Mouse (Mus musculus) neural tube, embryonic 14.5 days (tissue): Measurements from ENCODE around the gene Serpina9. TPM values are rescaled to one million over a fixed set of nuclear protein-coding genes. Genes with fewer than 3 reads are reported as not detected.

Experiments
- ATAC-seq: fragments of 200-750 bp; cut with Nextera tagmentation; 2 replicates; pipeline ENCODE4 v1.8.0; 2017; ENCODE audit warnings: low read depth, mild to moderate bottlenecking, moderate TSS enrichment, moderate library complexity
- H3K27ac ChIP-seq: fragments of 300-500 bp; sonication (generic); 2 replicates; pipeline ENCODE4 v1.5.1; 2014; ENCODE audit warnings: low read depth, mild to moderate bottlenecking, control low read depth, low read length, moderate library complexity, mixed read lengths
- H3K27me3 ChIP-seq: fragments of 300-500 bp; sonication (generic); 2 replicates; pipeline ENCODE4 v1.6.1; 2014; ENCODE audit warnings: low read length; ENCODE audit not compliant: control insufficient read depth, insufficient read depth
- H3K36me3 ChIP-seq: fragments of 300-500 bp; sonication (generic); 2 replicates; pipeline ENCODE4 v1.6.1; 2014; ENCODE audit warnings: low read length, mixed read lengths; ENCODE audit not compliant: control insufficient read depth, insufficient read depth
- H3K4me1 ChIP-seq: fragments of 300-500 bp; sonication (generic); 2 replicates; pipeline ENCODE4 v1.6.1; 2014; ENCODE audit warnings: low read length; ENCODE audit not compliant: control insufficient read depth, insufficient read depth
- H3K4me2 ChIP-seq: fragments of 300-500 bp; sonication (generic); 2 replicates; pipeline ENCODE4 v1.6.1; 2014; ENCODE audit warnings: mild to moderate bottlenecking, low read depth, low read length, control low read depth
- H3K4me3 ChIP-seq: fragments of 300-500 bp; sonication (generic); 2 replicates; pipeline ENCODE4 v1.5.1; 2014; ENCODE audit warnings: low read depth, low read length, control low read depth, mixed read lengths
- H3K9ac ChIP-seq: fragments of 300-500 bp; sonication (generic); replicated peaks from 2 replicates; pipeline ENCODE4 v1.6.1; 2014; ENCODE audit warnings: low read depth, mild to moderate bottlenecking, control low read depth, low read length, mixed read lengths
- H3K9me3 ChIP-seq: fragments of 300-500 bp; sonication (generic); 2 replicates; pipeline ENCODE4 v1.6.1; 2016; ENCODE audit warnings: low read length; ENCODE audit not compliant: control insufficient read depth
- WGBS: fragments of 180-500 bp; shearing (Covaris S2); extraction: QIAGEN DNeasy Blood & Tissue Kit; methylation state at CpG from one replicate; pipeline ENCODE4 v1.1.7; 2014; 5-methylcytosine and 5-hydroxymethylcytosine counted together
- polyA plus RNA-seq: library from polyadenylated mRNA; unstranded; fragments of >200 nt; fragmentation: Nextera tagmentation; extraction: Ambion mirVana; gene quantifications from 2 replicates; pipeline ENCODE4 v1.2.1, GENCODE M21; 2014

Gene Serpina9
- polyA plus RNA-seq, 1 experiment from 2014 or later, result not detected

DNA sequence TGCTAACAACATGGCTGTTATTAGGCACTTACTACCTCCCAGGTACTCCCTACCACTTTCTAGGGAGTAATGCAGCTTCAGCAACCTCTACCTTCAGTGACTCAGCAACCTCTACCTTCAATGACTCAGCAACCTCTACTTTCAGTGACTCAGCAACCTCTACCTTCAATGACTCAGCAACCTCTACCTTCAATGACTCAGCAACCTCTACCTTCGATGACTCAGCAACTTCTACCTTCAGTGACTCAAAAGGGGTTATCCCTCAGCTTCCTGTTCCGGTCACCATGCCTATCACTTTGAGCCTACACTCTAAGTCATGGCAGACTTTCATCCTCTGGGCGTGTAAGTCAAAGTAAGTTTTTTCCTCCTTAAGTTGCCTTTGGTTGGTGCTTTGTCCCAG is 13.0 kb downstream of the Serpina9 start:
- H3K4me3 ChIP-seq, result no peak overlapping the region
- no peak overlapping the region for H3K9ac ChIP-seq
- no peak for ATAC-seq
- H3K9me3 ChIP-seq, result no peaks in the 10 kb centered on the region
- no peaks in the 10 kb centered on the region for H3K27me3 ChIP-seq
- no peaks in the 10 kb centered on the region for H3K36me3 ChIP-seq
- no peaks in the 10 kb centered on the region for H3K4me1 ChIP-seq
- WGBS, result 95% methylated on average over 3 of the region's 3 CpGs
- H3K4me2 ChIP-seq, result no peak overlapping the region
- no peak overlapping the region for H3K27ac ChIP-seq

DNA sequence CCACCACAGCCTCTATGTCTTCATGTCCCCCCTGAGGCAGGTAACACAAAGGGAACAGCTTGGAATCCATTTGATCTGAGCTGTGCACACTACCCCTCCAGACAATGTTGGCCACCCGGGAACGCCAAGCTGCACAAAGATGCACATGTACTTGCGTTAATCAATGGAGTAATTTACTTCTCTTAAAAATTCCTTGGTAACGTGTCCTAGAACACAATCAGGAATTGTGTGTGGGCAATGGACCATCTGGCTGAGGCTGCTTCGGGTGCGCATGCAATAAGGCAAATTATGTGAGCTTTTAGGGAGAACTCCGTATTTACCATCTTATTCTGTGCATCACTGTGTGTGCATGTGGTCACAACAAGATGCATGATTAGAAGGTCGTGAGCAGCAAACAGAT is 13.9 kb downstream of the Serpina9 start:
- H3K27ac ChIP-seq, result no peak overlapping the region
- H3K9ac ChIP-seq, result no peak overlapping the region
- no peaks in the 10 kb centered on the region for H3K4me1 ChIP-seq
- ATAC-seq, result no peak
- no peaks in the 10 kb centered on the region for H3K9me3 ChIP-seq
- no peak overlapping the region for H3K4me2 ChIP-seq
- no peak overlapping the region for H3K4me3 ChIP-seq
- 63% methylated on average over 8 of the region's 8 CpGs for WGBS
- no peaks in the 10 kb centered on the region for H3K27me3 ChIP-seq
- no peaks in the 10 kb centered on the region for H3K36me3 ChIP-seq

DNA sequence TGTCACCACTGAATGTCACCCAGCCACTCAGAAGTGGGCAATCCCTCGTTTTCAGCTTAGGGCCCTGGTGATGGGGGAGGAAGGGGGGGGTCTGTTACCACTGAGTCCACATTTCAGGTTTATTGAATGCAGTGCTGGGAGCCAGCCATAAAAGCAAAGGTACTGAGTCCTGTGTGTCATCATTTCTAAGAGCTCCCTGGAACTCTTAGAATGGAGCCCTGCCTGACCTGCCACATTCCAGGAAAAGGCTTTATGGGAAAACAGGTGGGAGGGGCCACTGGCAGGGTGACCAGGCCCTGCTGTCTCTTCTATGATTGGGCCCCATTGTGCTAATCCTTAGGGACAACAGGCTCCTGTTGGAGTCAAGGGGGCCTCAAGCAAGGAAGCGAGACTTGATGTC is 17.0 kb downstream of the Serpina9 start:
- no peaks in the 10 kb centered on the region for H3K27me3 ChIP-seq
- H3K36me3 ChIP-seq, result no peaks in the 10 kb centered on the region
- H3K9me3 ChIP-seq, result no peaks in the 10 kb centered on the region
- 62% methylated on average over 2 of the region's 2 CpGs for WGBS
- no peak overlapping the region for H3K9ac ChIP-seq
- H3K4me2 ChIP-seq, result no peak overlapping the region
- no peak overlapping the region for H3K27ac ChIP-seq
- H3K4me1 ChIP-seq, result no peaks in the 10 kb centered on the region
- ATAC-seq, result no peak
- H3K4me3 ChIP-seq, result no peak overlapping the region

DNA sequence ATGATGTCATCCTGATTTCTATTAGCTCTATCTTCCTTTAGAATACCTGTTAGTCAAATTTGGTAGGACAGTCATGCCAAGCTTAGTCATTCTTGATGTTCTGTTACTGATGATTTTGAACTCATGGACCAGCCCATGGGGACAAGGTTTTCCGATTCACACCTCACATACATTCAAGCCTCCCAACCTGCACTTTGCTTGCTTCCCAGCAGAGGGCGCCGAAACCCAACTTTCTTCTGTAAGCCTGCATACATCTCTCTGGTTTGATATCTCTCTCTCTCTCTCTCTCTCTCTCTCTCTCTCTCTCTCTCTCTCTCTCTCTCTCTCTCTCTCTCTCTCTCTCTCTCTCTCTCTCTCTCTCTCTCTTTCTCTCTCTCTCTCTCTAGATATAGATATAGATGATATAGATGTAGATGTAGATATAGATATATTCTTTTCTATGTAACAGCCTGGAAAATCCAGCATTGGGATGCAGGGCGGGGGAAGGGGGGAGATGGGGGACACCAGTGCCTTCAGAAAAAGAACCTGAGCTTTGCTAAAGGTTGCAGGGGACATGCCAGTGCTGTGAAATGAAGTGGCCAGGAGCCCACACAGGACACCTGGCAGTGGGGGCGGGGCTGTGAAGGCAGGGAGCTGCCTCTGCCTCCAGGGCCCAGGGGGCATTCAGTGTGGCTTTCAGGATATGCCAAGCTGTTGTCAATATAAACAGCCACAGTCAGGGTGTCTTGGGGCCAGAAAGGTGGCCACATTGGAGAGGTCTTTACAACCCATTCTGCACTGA is 18.1 kb downstream of the Serpina9 start:
- Histone ChIP-seq H3K4me2 (no peak overlapping the region), H3K27me3 (no peaks in the 10 kb centered on the region), H3K4me3 (no peak overlapping the region), H3K9me3 (no peaks in the 10 kb centered on the region), H3K9ac (no peak overlapping the region), H3K36me3 (no peaks in the 10 kb centered on the region), H3K27ac (no peak overlapping the region), H3K4me1 (no peaks in the 10 kb centered on the region)
- 40% methylated on average over 5 of the region's 5 CpGs for WGBS
- peak; percentile 71; the same call in 1 of the 2 replicates for ATAC-seq

DNA sequence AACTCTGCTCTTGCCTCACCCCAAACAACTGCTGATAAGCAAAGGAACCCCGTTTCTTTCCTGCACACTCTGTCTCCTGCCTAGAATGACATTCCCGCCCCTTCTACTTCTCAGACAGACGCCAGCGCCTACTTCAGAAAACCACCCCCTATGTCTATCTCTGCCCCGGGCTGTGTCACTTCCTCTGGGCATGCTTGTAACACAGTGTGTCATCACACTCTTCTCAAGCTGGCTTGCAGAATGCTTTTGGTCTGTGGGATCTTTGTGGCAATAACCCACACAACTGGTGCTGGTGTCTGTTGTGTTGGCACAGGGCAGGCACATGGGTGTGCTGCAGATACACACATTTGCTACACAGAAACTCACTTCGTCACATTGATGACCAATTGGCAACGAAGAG is 20.6 kb downstream of the Serpina9 start:
- Histone ChIP-seq H3K27ac (no peak overlapping the region), H3K9ac (no peak overlapping the region), H3K4me3 (no peak overlapping the region), H3K9me3 (no peaks in the 10 kb centered on the region), H3K4me2 (no peak overlapping the region), H3K36me3 (no peaks in the 10 kb centered on the region), H3K4me1 (no peaks in the 10 kb centered on the region), H3K27me3 (no peaks in the 10 kb centered on the region)
- 90% methylated on average over 7 of the region's 7 CpGs for WGBS
- no peak for ATAC-seq

DNA sequence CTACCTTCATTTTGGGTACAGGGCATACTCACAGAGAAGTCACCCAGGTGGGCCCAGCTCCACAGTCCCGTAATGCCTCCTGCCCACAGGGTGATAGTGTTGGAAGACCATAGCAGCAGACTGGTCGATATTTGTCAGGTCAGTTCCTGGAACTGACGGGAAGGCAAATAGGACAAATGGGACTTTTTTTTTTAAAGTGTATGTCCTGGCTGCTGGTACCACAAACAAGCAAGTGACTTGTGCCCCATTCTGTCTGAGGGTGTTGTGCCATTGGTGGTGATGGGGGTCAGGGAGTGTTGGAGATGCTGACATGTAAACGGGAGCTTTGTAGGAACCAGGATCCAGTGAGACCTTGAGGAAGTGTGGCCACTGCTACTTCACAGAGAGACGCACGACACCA is 23.7 kb downstream of the Serpina9 start, which contains the start of gene Serpina11:
Gene Serpina11, minus strand, starts transcription at position 101 of the 400 bp plus-strand sequence.
- 95% methylated on average over 6 of the region's 6 CpGs for WGBS
- H3K4me3 ChIP-seq, result no peak within 1 kb of the TSS

DNA sequence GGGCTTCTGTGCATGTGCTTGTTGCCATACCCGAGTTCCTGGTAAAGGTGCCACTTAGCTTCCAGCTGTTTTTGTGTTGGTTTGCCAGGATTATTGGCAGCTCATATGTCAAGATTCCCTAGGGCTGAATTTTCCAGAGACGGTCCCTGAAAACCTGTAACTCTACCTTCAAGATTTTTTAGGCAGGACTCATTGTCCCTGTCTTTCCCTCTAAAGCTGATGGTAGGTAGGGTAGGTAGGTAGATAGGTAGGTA is 24.1 kb downstream of the Serpina9 start:
- no peak overlapping the region for H3K27ac ChIP-seq
- no peaks in the 10 kb centered on the region for H3K27me3 ChIP-seq
- no peaks in the 10 kb centered on the region for H3K36me3 ChIP-seq
- H3K9ac ChIP-seq, result no peak overlapping the region
- no peak for ATAC-seq
- H3K4me1 ChIP-seq, result no peaks in the 10 kb centered on the region
- H3K9me3 ChIP-seq, result no peaks in the 10 kb centered on the region
- WGBS, result 80% methylated on average over 2 of the region's 2 CpGs
- H3K4me3 ChIP-seq, result no peak overlapping the region
- no peak overlapping the region for H3K4me2 ChIP-seq

More for the DNA sequence above, 23.7 kb downstream of the Serpina9 start, which contains the start of gene Serpina11:
- Histone ChIP-seq H3K4me1 (no peaks in the 10 kb centered on the region), H3K4me2 (no peak within 1 kb of the TSS), H3K27ac (no peak within 1 kb of the TSS), H3K9me3 (no peaks in the 10 kb centered on the region), H3K36me3 (no peaks in the 10 kb centered on the region), H3K9ac (no peak within 1 kb of the TSS), H3K27me3 (no peaks in the 10 kb centered on the region)
- no peak for ATAC-seq

DNA sequence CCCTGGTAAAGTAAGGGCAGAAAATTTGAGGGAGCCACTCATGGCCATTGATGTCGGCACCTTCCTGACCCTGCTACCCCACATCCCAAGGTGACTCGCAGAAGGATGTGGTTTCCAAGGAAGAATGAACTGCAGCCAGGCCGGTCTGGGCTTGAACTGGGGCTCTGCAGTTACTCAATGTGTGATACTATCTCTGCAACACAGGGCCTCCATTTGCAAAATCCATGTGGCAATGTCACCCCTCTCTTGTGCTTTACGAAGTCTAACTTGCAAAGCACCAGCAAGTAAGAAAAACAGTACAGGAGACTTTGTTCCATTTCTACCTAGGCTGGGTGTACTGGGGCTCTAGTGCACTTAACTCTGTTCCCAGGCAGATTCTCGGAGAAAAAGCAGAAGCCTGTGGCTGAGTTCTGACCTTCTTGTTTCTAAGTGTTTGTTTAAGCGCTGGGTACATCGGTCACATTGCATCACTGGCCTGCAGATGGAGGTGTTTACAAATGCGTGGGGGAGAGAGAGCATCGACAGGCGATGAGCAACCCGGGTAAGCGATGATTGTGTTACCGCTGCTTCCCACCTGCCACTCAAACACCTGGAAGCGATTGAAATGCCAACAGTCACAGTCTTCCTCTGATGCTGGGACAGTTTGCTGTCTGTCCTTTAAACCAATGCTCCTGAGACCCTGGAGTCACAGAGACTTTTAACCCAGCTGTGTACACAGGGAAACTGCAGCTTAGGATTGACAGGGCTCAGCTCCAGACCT is 24.6 kb downstream of the Serpina9 start:
- Histone ChIP-seq H3K27ac (no peak overlapping the region), H3K9ac (no peak overlapping the region), H3K36me3 (no peaks in the 10 kb centered on the region), H3K4me2 (no peak overlapping the region), H3K9me3 (no peaks in the 10 kb centered on the region), H3K27me3 (no peaks in the 10 kb centered on the region), H3K4me1 (no peaks in the 10 kb centered on the region), H3K4me3 (no peak overlapping the region)
- 71% methylated on average over 14 of the region's 14 CpGs for WGBS
- ATAC-seq, result no peak

DNA sequence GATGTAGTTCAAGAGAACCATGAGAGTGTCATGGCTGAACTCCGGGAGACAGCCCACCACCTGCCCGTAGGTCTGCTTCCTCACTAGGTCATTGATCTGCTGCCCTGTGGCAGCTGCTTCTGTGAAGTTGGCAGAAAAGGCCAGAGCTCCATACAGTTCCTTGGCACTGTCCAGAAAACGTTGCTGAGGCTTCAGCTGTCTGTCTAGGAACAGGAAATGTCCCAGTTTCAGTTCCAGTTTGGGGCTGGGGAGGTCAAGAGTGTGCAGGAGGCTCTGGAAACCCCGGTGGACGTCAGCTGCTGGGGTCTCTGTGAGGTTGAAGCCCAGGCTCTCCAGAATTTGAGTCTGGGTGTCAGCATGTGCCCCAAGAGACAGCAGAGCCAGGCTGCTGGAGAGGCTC is 27.7 kb downstream of the Serpina9 start:
- no peak overlapping the region for H3K27ac ChIP-seq
- WGBS, result 75% methylated on average over 5 of the region's 5 CpGs
- H3K9ac ChIP-seq, result no peak overlapping the region
- no peak for ATAC-seq
- no peaks in the 10 kb centered on the region for H3K4me1 ChIP-seq
- no peaks in the 10 kb centered on the region for H3K27me3 ChIP-seq
- H3K36me3 ChIP-seq, result no peaks in the 10 kb centered on the region
- no peaks in the 10 kb centered on the region for H3K9me3 ChIP-seq
- no peak overlapping the region for H3K4me2 ChIP-seq
- H3K4me3 ChIP-seq, result no peak overlapping the region
